Mouse (Mus musculus): ENCODE data around the gene Slc13a4. TPM values are rescaled to one million over a fixed set of nuclear protein-coding genes. Genes with fewer than 3 reads are reported as not detected.
A peak's percentile ranks its signal among the peaks of the same experiment; 100 is the strongest.

Slc13a4 gene
- polyA plus RNA-seq, 1 experiment from 2014 or later, result 0.65 TPM

DNA sequence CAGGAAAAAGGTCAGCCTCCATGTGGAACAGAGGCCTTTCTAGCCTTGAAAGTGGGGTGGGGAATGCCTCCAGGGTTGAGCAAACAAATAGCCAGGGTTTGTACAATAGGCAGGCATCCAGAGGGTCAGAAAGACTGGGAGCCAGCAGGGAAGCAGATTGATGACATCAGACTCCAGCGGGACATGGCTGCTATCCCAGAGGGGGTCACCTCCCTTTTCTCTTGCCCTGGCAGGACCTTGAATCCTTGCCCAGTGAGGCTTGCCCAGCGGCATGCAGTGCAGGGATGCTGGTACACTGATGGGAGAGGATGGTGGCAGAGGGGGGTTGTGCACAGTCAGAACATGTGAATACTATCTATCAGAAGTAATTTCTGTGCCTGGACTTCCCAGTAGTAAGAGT lies 10.9 kb downstream of the Slc13a4 start:
- Histone ChIP-seq H3K9me3 (ENCODE audit: control insufficient read depth, low read length) (no peaks in the 10 kb centered on the region), H3K4me3 (ENCODE audit: low read depth, low read length) (no peak overlapping the region), H3K4me2 (ENCODE audit: low read length) (no peak overlapping the region), H3K4me1 (replicated peaks; ENCODE audit: control insufficient read depth, insufficient read depth, low read length) (no peaks in the 10 kb centered on the region), H3K27ac (ENCODE audit: low read depth) (no peak overlapping the region), H3K27me3 (replicated peaks; ENCODE audit: control insufficient read depth, insufficient read depth, low read length) (no peaks in the 10 kb centered on the region), H3K36me3 (ENCODE audit: control insufficient read depth, insufficient read depth, low read length) (no peaks in the 10 kb centered on the region), H3K9ac (ENCODE audit: low read length) (no peak overlapping the region)
- DNase-seq (ENCODE audit: low spot score) (no peak), ATAC-seq (replicated peaks; ENCODE audit: low FRiP score, low TSS enrichment, low read depth) (no peak)
- 53% methylated on average over 2 of the region's 2 CpGs for WGBS

DNA sequence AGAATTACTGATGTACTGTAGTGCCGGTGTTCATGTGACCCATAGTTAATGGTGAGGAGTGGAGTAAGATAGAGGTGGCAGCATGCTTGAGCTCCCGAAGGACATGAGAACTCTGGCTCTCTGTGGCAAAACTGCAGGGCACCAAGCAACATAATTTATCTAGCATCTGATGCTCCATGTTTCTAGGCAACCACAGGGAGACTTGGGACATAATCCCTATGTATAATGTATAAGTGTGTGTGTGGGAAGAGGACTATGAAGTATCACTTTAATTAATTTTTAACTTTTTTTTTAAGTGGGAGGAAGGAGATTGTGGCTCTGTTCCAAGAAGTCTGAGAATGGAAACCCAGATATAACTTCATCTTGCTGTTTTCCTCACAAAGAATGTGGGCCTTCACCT lies 13.0 kb downstream of the Slc13a4 start:
- ATAC-seq (replicated peaks; ENCODE audit: low FRiP score, low TSS enrichment, low read depth) (no peak), DNase-seq (ENCODE audit: low spot score) (no peak)
- Histone ChIP-seq H3K9me3 (ENCODE audit: control insufficient read depth, low read length) (no peaks in the 10 kb centered on the region), H3K4me3 (ENCODE audit: low read depth, low read length) (no peak overlapping the region), H3K27ac (ENCODE audit: low read depth) (no peak overlapping the region), H3K4me2 (ENCODE audit: low read length) (no peak overlapping the region), H3K36me3 (ENCODE audit: control insufficient read depth, insufficient read depth, low read length) (no peaks in the 10 kb centered on the region), H3K4me1 (replicated peaks; ENCODE audit: control insufficient read depth, insufficient read depth, low read length) (no peaks in the 10 kb centered on the region), H3K9ac (ENCODE audit: low read length) (no peak overlapping the region), H3K27me3 (replicated peaks; ENCODE audit: control insufficient read depth, insufficient read depth, low read length) (no peaks in the 10 kb centered on the region)
- 91% methylated on average over 2 of the region's 2 CpGs for WGBS

DNA sequence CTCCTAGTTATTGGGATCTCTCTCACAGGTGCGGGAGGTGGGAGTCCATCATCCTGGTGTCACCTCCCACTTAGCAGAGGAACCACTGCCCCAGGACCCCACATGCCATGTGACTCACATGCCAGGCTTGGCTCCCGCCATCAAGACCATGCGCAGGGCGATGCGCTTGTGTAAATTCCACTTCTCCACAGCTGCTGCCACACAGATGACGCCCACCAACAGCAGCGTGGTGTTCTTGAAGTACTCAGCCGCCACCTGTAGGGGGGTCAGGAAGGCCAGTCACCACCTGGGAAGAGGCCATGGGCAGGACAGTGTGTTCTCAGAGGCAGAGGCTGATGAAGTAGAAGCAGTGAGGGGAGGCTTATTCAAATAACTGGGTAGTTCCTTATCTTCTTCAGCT lies 18.3 kb downstream of the Slc13a4 start:
- no peak overlapping the region for H3K9ac ChIP-seq (ENCODE audit: low read length)
- no peak overlapping the region for H3K4me2 ChIP-seq (ENCODE audit: low read length)
- 91% methylated on average over 8 of the region's 8 CpGs for WGBS
- no peaks in the 10 kb centered on the region for H3K36me3 ChIP-seq (ENCODE audit: control insufficient read depth, insufficient read depth, low read length)
- DNase-seq (ENCODE audit: low spot score) (no peak), ATAC-seq (replicated peaks; ENCODE audit: low FRiP score, low TSS enrichment, low read depth) (no peak)
- no peak overlapping the region for H3K4me3 ChIP-seq (ENCODE audit: low read depth, low read length)
- no peaks in the 10 kb centered on the region for H3K27me3 ChIP-seq (replicated peaks; ENCODE audit: control insufficient read depth, insufficient read depth, low read length)
- H3K4me1 ChIP-seq (replicated peaks; ENCODE audit: control insufficient read depth, insufficient read depth, low read length), result peaks cover 8% of the 10 kb centered on the region; the same call in 1 of the 2 replicates
- H3K9me3 ChIP-seq (ENCODE audit: control insufficient read depth, low read length), result no peaks in the 10 kb centered on the region
- H3K27ac ChIP-seq (ENCODE audit: low read depth), result no peak overlapping the region

DNA sequence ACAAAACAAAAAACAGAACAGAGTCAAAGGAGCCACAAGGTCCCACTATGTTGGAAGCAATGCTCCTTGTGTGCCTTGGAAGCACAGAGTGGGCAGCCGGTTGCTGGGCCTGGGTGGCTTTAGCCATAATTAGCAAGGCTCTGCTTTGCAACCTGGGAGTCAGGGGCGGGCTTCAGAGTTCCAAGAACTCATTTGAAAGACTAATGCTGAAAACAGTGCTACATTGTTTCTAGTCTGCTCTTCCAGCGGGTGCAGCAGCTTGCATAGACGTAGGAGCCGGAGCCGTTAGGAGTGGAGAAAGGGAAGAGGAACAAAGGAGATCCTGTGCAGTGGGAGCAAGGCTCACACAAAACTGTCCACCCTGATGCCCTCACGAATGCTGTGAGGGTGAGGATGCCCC lies 19.0 kb downstream of the Slc13a4 start:
- no peak for ATAC-seq (replicated peaks; ENCODE audit: low FRiP score, low TSS enrichment, low read depth)
- Histone ChIP-seq H3K27ac (ENCODE audit: low read depth) (no peak overlapping the region), H3K4me3 (ENCODE audit: low read depth, low read length) (no peak overlapping the region), H3K9me3 (ENCODE audit: control insufficient read depth, low read length) (no peaks in the 10 kb centered on the region), H3K4me2 (ENCODE audit: low read length) (no peak overlapping the region), H3K4me1 (replicated peaks; ENCODE audit: control insufficient read depth, insufficient read depth, low read length) (peaks cover 8% of the 10 kb centered on the region; the same call in 1 of the 2 replicates), H3K9ac (ENCODE audit: low read length) (no peak overlapping the region), H3K27me3 (replicated peaks; ENCODE audit: control insufficient read depth, insufficient read depth, low read length) (no peaks in the 10 kb centered on the region), H3K36me3 (ENCODE audit: control insufficient read depth, insufficient read depth, low read length) (no peaks in the 10 kb centered on the region)
- DNase-seq (ENCODE audit: low spot score), result no peak
- 73% methylated on average over 7 of the region's 7 CpGs for WGBS

DNA sequence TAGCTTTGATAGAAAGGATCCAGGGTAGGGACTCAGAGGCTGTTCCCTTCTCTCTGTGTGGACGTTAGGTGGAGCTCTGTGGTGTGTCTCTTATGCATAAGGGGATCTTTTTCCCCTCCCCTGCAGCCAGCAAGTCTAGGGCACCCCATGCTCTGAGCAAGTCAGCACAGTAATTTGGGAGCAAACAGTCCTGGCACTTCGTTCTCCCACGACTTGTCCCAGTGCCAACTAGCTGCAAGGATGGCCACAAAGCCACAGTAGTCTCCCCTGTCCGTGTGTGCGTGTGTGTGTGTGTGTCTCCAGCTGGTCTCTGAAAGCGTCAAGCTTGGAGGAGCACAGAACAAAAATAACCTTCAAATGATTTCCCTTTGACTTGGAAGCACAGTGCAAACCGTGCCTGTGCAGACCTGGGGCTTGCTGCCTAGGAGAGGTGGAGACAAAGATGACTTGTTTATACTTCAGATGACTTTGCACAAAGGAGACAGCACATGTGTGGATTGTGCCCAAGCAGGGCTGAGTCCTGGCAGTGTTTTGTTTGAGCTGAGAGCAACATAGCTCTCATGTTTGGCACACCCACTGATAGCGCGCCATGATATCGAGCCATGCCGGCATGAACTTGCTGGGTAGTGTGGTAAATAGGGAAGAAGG lies 19.7 kb downstream of the Slc13a4 start:
- 58% methylated on average over 11 of the region's 11 CpGs for WGBS
- DNase-seq (ENCODE audit: low spot score), result no peak
- no peak overlapping the region for H3K27ac ChIP-seq (ENCODE audit: low read depth)
- no peaks in the 10 kb centered on the region for H3K9me3 ChIP-seq (ENCODE audit: control insufficient read depth, low read length)
- H3K4me3 ChIP-seq (ENCODE audit: low read depth, low read length), result no peak overlapping the region
- no peaks in the 10 kb centered on the region for H3K36me3 ChIP-seq (ENCODE audit: control insufficient read depth, insufficient read depth, low read length)
- no peaks in the 10 kb centered on the region for H3K27me3 ChIP-seq (replicated peaks; ENCODE audit: control insufficient read depth, insufficient read depth, low read length)
- no peak overlapping the region for H3K9ac ChIP-seq (ENCODE audit: low read length)
- peaks cover 8% of the 10 kb centered on the region; the same call in 1 of the 2 replicates for H3K4me1 ChIP-seq (replicated peaks; ENCODE audit: control insufficient read depth, insufficient read depth, low read length)
- no peak for ATAC-seq (replicated peaks; ENCODE audit: low FRiP score, low TSS enrichment, low read depth)
- H3K4me2 ChIP-seq (ENCODE audit: low read length), result no peak overlapping the region

DNA sequence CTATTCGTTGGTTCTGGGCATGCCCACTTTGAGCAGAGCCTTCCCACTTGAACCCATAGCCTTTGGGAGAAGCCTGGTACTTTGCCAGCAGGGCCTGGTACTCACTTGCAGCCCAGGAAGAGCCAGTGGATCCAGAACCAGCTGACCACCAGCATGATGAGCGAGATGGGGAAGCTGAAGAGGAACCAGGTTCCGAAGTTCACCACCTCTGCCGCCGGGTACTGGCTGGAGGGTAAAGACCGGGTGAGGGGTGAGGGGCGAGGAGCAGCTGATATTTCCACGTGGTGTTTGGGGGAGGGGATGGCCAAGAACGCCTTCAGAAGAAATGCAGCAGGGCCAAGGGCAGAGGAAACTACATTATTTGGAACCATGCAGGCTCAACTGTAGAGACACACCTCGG lies 28.6 kb downstream of the Slc13a4 start:
- no peak overlapping the region for H3K27ac ChIP-seq (ENCODE audit: low read depth)
- H3K27me3 ChIP-seq (replicated peaks; ENCODE audit: control insufficient read depth, insufficient read depth, low read length), result no peaks in the 10 kb centered on the region
- no peaks in the 10 kb centered on the region for H3K4me1 ChIP-seq (replicated peaks; ENCODE audit: control insufficient read depth, insufficient read depth, low read length)
- H3K9ac ChIP-seq (ENCODE audit: low read length), result no peak overlapping the region
- H3K9me3 ChIP-seq (ENCODE audit: control insufficient read depth, low read length), result no peaks in the 10 kb centered on the region
- H3K36me3 ChIP-seq (ENCODE audit: control insufficient read depth, insufficient read depth, low read length), result no peaks in the 10 kb centered on the region
- no peak overlapping the region for H3K4me3 ChIP-seq (ENCODE audit: low read depth, low read length)
- WGBS, result 82% methylated on average over 10 of the region's 10 CpGs
- DNase-seq (ENCODE audit: low spot score) (no peak), ATAC-seq (replicated peaks; ENCODE audit: low FRiP score, low TSS enrichment, low read depth) (no peak)
- no peak overlapping the region for H3K4me2 ChIP-seq (ENCODE audit: low read length)

DNA sequence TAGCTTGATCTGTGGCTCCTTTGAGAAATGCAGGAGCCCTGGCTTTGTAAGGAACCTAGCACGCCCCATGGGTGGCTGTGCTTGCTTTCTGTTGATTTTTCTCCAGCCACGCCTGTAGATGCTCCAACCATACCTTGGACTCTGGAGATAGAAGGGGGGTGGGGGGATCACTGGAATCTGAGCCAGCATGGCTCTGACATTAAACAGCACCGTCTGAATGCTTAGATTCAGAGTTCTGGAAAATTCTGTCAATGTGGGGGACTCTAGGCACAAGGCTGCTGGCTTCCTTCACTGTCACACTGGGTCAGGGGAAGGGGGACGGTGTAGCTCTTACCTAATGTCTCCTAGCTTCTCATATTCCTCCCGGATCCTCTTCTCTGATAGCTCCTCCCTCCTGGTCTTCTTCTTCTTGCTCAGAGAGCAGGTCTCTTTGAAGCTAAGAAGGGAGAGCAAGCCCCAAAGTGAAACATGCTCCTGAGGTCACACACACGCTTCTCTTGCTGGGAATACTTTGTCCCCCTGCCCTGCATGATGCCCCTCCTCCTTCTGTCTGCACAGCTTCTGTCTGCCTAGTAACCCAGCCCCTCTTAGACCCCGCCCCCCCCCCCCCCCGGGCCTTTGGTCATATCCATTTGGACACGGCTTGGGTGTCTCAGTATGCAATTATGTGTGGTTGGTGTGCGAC lies 29.9 kb downstream of the Slc13a4 start:
- 36% methylated on average over 9 of the region's 10 CpGs for WGBS
- DNase-seq (ENCODE audit: low spot score) (peak; percentile 60), ATAC-seq (replicated peaks; ENCODE audit: low FRiP score, low TSS enrichment, low read depth) (peak; percentile 79)
- Histone ChIP-seq H3K27me3 (replicated peaks; ENCODE audit: control insufficient read depth, insufficient read depth, low read length) (no peaks in the 10 kb centered on the region), H3K4me2 (ENCODE audit: low read length) (no peak overlapping the region), H3K4me3 (ENCODE audit: low read depth, low read length) (no peak overlapping the region), H3K27ac (ENCODE audit: low read depth) (peak overlapping the region; percentile 38; the same call in 1 of the 2 replicates), H3K4me1 (replicated peaks; ENCODE audit: control insufficient read depth, insufficient read depth, low read length) (0 out of 2 replicates have a peak, but pooled peaks cover 4% of the 10 kb centered on the region), H3K36me3 (ENCODE audit: control insufficient read depth, insufficient read depth, low read length) (no peaks in the 10 kb centered on the region), H3K9ac (ENCODE audit: low read length) (no peak overlapping the region), H3K9me3 (ENCODE audit: control insufficient read depth, low read length) (no peaks in the 10 kb centered on the region)

DNA sequence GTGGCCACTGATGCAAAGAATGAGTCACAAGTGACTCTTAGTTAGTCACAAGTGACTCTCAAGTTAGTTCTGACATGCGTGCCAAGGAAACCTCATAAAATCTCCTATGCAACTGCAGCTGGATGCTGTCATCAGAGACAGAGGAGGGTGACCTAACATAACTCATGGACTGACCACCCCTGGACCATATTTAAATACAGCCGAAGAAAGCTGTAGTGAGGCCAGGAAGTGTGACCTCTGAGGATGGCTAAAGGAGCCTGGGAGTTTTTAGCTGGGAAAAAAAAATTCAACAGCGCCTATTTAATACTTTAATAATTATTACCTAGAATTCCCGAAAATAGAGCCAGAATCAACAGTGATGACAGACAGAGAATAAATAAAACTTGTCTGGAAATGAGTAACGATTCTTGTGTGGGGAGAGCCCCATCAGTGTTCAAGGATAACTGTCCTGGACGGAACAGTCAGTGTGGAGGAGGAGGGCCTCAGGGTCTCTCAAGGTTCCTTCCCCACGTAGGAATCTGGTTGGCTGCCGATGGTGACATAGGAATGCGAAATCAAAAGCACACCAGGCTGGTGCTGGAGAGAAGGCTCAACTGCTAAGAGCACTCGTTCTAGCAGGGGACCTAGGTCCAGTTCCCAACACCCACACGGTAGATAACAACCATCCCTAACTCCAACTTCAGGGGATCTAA lies 34.4 kb downstream of the Slc13a4 start:
- no peak overlapping the region for H3K4me3 ChIP-seq (ENCODE audit: low read depth, low read length)
- ATAC-seq (replicated peaks; ENCODE audit: low FRiP score, low TSS enrichment, low read depth) (no peak), DNase-seq (ENCODE audit: low spot score) (no peak)
- H3K4me1 ChIP-seq (replicated peaks; ENCODE audit: control insufficient read depth, insufficient read depth, low read length), result 0 out of 2 replicates have a peak, but pooled peaks cover 4% of the 10 kb centered on the region
- no peak overlapping the region for H3K9ac ChIP-seq (ENCODE audit: low read length)
- no peak overlapping the region for H3K27ac ChIP-seq (ENCODE audit: low read depth)
- no peak overlapping the region for H3K4me2 ChIP-seq (ENCODE audit: low read length)
- no peaks in the 10 kb centered on the region for H3K36me3 ChIP-seq (ENCODE audit: control insufficient read depth, insufficient read depth, low read length)
- no peaks in the 10 kb centered on the region for H3K27me3 ChIP-seq (replicated peaks; ENCODE audit: control insufficient read depth, insufficient read depth, low read length)
- no peaks in the 10 kb centered on the region for H3K9me3 ChIP-seq (ENCODE audit: control insufficient read depth, low read length)
- 51% methylated on average over 11 of the region's 11 CpGs for WGBS
